Mouse (Mus musculus): ENCODE measurements around the gene Fam81a.

The Fam81a gene

GRCm38 (mm10) chr9:70109279-70109678 lies 33.1 kb downstream of the Fam81a start:
- DNase-seq (ENCODE audit: low spot score), result peak; percentile 92

- no peak for DNase-seq (ENCODE audit: low spot score)
These were observed 34.2 kb downstream of the Fam81a start for GRCm38 (mm10) chr9:70108151-70108550.

- no peak for DNase-seq (ENCODE audit: low spot score)
These were observed 36.8 kb downstream of the Fam81a start for GRCm38 (mm10) chr9:70105573-70105972.

- no peak for DNase-seq (ENCODE audit: low spot score)
These were observed 39.3 kb downstream of the Fam81a start for GRCm38 (mm10) chr9:70103106-70103505.

GRCm38 (mm10) chr9:70097542-70097941 lies 44.8 kb downstream of the Fam81a start:
- no peak for DNase-seq (ENCODE audit: low spot score)

- no peak for DNase-seq (ENCODE audit: low spot score)
These were observed 47.3 kb downstream of the Fam81a start for GRCm38 (mm10) chr9:70095016-70095415.

- DNase-seq (ENCODE audit: low spot score), result no peak
These were observed 51.8 kb downstream of the Fam81a start for GRCm38 (mm10) chr9:70090541-70090940.

GRCm38 (mm10) chr9:70088786-70089096 lies 53.6 kb downstream of the Fam81a start:
- DNase-seq (ENCODE audit: low spot score), result no peak

GRCm38 (mm10) chr9:70088041-70088785 lies 54.1 kb downstream of the Fam81a start:
- peak; percentile 72 for DNase-seq (ENCODE audit: low spot score)

GRCm38 (mm10) chr9:70087379-70087778 lies 55.0 kb downstream of the Fam81a start:
- DNase-seq (ENCODE audit: low spot score), result no peak

GRCm38 (mm10) chr9:70086091-70086490 lies 56.3 kb downstream of the Fam81a start:
- no peak for DNase-seq (ENCODE audit: low spot score)

- peak; percentile 71 for DNase-seq (ENCODE audit: low spot score)
These were observed 58.3 kb downstream of the Fam81a start for GRCm38 (mm10) chr9:70084107-70084506.

- no peak for DNase-seq (ENCODE audit: low spot score)
These were observed 59.8 kb downstream of the Fam81a start for GRCm38 (mm10) chr9:70082357-70083204.

- DNase-seq (ENCODE audit: low spot score), result no peak
These were observed 60.6 kb downstream of the Fam81a start for GRCm38 (mm10) chr9:70081767-70082166.

- DNase-seq (ENCODE audit: low spot score), result no peak
These were observed 61.4 kb downstream of the Fam81a start for GRCm38 (mm10) chr9:70080976-70081375.

GRCm38 (mm10) chr9:70080027-70080800 lies 62.1 kb downstream of the Fam81a start:
- no peak for DNase-seq (ENCODE audit: low spot score)

- DNase-seq (ENCODE audit: low spot score), result no peak
These were observed 64.3 kb downstream of the Fam81a start for GRCm38 (mm10) chr9:70078034-70078433.

- no peak for DNase-seq (ENCODE audit: low spot score)
These were observed 65.2 kb downstream of the Fam81a start for GRCm38 (mm10) chr9:70077170-70077569.

- no peak for DNase-seq (ENCODE audit: low spot score)
These were observed 70.0 kb downstream of the Fam81a start for GRCm38 (mm10) chr9:70072387-70072786.

GRCm38 (mm10) chr9:70069961-70070435 lies 72.4 kb downstream of the Fam81a start:
- DNase-seq (ENCODE audit: low spot score), result no peak

GRCm38 (mm10) chr9:70067497-70067896 lies 74.9 kb downstream of the Fam81a start:
- DNase-seq (ENCODE audit: low spot score), result no peak

- no peak for DNase-seq (ENCODE audit: low spot score)
These were observed 80.3 kb downstream of the Fam81a start for GRCm38 (mm10) chr9:70062012-70062411.

All from testis, postnatal 10 days (tissue).